Mouse (Mus musculus): ENCODE data around the gene Fgf22. TPM values are rescaled to one million over a fixed set of nuclear protein-coding genes. Genes with fewer than 3 reads are reported as not detected.

Fgf22 gene
- polyA plus RNA-seq, 1 experiment: not detected

DNA sequence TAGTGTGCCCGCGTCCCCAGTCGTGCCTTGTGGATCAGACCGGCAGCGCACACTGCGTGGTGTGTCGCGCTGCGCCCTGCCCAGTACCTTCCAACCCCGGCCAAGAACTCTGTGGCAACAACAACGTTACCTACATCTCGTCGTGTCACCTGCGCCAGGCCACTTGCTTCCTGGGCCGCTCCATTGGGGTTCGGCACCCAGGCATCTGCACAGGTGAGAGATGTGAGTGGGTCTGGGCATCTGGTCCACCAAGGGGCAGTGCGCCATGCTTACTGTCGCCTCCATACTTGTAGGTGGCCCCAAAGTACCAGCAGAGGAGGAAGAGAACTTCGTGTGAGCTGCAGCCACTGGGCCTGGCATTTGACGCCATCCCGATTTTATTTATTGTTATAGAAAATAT lies 26.3 kb downstream of the Fgf22 start:
- H3K4me1 ChIP-seq (ENCODE audit: control insufficient read depth, insufficient read depth, low read length): no peaks in the 10 kb centered on the region

DNA sequence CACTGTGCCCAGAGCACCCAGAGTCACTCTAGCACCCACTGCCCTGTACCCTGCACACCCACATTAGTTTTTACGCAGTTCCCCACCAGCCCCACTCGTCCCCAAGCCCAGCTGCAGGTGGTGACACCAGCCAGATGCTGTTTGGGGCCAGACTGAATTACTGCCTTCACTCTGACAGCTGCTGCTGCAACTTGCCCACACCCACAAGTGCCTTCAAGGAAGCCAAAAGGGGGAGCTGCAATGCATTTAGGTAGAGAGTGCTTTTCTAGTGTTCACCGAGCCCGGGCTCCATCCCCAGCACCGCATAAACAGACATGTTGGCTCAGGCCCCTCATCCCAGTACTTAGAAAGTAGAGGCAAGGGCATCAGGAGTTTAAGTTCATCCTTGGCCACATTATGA lies 27.1 kb downstream of the Fgf22 start:
- WGBS: 82% methylated on average over 5 of the region's 5 CpGs
- H3K36me3 ChIP-seq (ENCODE audit: control insufficient read depth, insufficient read depth, low read length): no peaks in the 10 kb centered on the region
- TF ChIP-seq POLR2A (IDR thresholded peaks at IDR 0.05; ENCODE audit: low read depth, low read length): no peak
- no peak for TF ChIP-seq CTCF (conservative IDR thresholded peaks at IDR 0.05; ENCODE audit: insufficient read depth, insufficient read length, low read depth, low read length)
- no peak overlapping the region for H3K27ac ChIP-seq (ENCODE audit: insufficient read depth, low read depth, low read length)
- no peaks in the 10 kb centered on the region for H3K27me3 ChIP-seq (replicated peaks; ENCODE audit: control insufficient read depth, insufficient read depth, low read length)
- no peak for DNase-seq
- H3K4me1 ChIP-seq (ENCODE audit: control insufficient read depth, insufficient read depth, low read length): no peaks in the 10 kb centered on the region
- no peak overlapping the region for H3K4me3 ChIP-seq (ENCODE audit: insufficient read depth, low read depth, low read length)

More for the DNA sequence above, 26.3 kb downstream of the Fgf22 start:
- whole genome bisulfite sequencing: 38% methylated on average over 21 of the region's 21 CpGs
- no peak overlapping the region for H3K27ac ChIP-seq (ENCODE audit: insufficient read depth, low read depth, low read length)
- no peaks in the 10 kb centered on the region for H3K27me3 ChIP-seq (replicated peaks; ENCODE audit: control insufficient read depth, insufficient read depth, low read length)
- H3K4me3 ChIP-seq (ENCODE audit: insufficient read depth, low read depth, low read length): peak overlapping the region; percentile 61; the same call in 1 of the 2 replicates
- no peak for DNase-seq
- TF ChIP-seq POLR2A (IDR thresholded peaks at IDR 0.05; ENCODE audit: low read depth, low read length) (no peak), CTCF (conservative IDR thresholded peaks at IDR 0.05; ENCODE audit: insufficient read depth, insufficient read length, low read depth, low read length) (no peak)
- no peaks in the 10 kb centered on the region for H3K36me3 ChIP-seq (ENCODE audit: control insufficient read depth, insufficient read depth, low read length)

DNA sequence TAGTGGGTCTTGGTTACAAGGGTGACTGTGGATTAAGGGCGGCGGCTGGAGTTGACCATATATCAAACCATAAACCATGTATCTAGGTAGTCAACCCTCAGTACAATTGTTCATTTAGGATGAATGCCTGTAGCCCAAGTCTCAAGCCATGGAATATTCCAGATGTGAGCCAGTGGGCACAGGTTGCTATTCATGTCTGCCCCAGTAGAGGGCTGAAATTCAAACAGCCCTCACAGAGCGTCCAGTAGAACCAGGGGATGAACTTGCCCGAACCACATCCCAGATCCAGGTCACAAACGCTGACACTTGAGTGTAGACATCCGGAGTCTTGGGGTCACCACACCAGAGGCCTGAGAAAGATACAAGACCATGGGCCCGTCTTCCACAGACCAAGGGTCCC lies 28.2 kb downstream of the Fgf22 start:
- whole genome bisulfite sequencing: 46% methylated on average over 7 of the region's 7 CpGs
- TF ChIP-seq POLR2A (IDR thresholded peaks at IDR 0.05; ENCODE audit: low read depth, low read length) (no peak), CTCF (conservative IDR thresholded peaks at IDR 0.05; ENCODE audit: insufficient read depth, insufficient read length, low read depth, low read length) (peak; percentile 55; the same call in 1 of the 2 replicates)
- H3K27ac ChIP-seq (ENCODE audit: insufficient read depth, low read depth, low read length): no peak overlapping the region
- H3K27me3 ChIP-seq (replicated peaks; ENCODE audit: control insufficient read depth, insufficient read depth, low read length): no peaks in the 10 kb centered on the region
- H3K4me3 ChIP-seq (ENCODE audit: insufficient read depth, low read depth, low read length): no peak overlapping the region
- H3K4me1 ChIP-seq (ENCODE audit: control insufficient read depth, insufficient read depth, low read length): no peaks in the 10 kb centered on the region
- peak; percentile 48 for DNase-seq
- H3K36me3 ChIP-seq (ENCODE audit: control insufficient read depth, insufficient read depth, low read length): no peaks in the 10 kb centered on the region

DNA sequence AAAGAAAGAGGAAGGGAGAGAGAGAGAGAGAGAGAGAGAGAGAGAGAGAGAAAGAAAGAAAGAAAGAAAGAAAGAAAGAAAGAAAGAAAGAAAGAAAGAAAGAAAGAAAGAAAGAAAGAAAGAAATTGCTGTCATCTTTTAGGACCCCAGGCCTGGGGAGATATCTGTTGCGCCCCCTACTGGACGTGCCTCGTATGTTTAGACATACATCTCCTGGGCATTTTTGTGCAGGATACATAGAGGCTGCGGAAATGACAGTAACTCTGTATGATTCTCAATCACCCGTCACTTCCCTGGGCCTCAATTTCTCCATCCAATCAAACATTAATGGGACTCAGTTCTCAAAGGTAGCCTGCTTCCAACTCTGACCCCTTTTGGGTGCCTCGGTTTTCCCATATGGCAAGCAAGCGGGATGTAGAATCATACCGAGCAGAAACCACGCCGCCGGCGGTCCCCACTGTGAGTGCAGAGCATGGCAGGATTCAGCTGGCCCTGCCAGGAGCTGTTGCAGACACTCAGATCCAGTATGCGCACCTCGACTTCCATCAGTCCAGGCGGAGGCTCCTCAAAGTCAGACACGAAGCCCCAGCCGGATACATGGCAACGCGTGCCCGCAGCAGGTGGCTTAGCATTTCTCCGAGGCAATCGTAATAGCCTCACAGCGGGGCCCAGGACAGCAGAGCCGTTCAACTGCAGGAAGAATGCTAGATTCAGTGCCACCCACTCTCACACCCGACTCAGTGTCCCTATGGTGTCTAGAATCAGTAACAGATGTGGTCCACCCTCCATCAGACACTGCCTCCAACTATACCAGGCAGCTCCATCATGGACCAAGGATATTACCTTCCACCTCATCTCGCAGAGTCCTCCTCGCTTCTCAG lies 29.3 kb downstream of the Fgf22 start:
- Histone ChIP-seq H3K27me3 (replicated peaks; ENCODE audit: control insufficient read depth, insufficient read depth, low read length) (no peaks in the 10 kb centered on the region), H3K36me3 (ENCODE audit: control insufficient read depth, insufficient read depth, low read length) (no peaks in the 10 kb centered on the region), H3K4me3 (ENCODE audit: insufficient read depth, low read depth, low read length) (no peak overlapping the region), H3K4me1 (ENCODE audit: control insufficient read depth, insufficient read depth, low read length) (no peaks in the 10 kb centered on the region), H3K27ac (ENCODE audit: insufficient read depth, low read depth, low read length) (no peak overlapping the region)
- 58% methylated on average over 27 of the region's 27 CpGs for WGBS
- peak; percentile 52 for TF ChIP-seq CTCF (conservative IDR thresholded peaks at IDR 0.05; ENCODE audit: insufficient read depth, insufficient read length, low read depth, low read length)
- no peak for TF ChIP-seq POLR2A (IDR thresholded peaks at IDR 0.05; ENCODE audit: low read depth, low read length)
- DNase-seq: no peak

DNA sequence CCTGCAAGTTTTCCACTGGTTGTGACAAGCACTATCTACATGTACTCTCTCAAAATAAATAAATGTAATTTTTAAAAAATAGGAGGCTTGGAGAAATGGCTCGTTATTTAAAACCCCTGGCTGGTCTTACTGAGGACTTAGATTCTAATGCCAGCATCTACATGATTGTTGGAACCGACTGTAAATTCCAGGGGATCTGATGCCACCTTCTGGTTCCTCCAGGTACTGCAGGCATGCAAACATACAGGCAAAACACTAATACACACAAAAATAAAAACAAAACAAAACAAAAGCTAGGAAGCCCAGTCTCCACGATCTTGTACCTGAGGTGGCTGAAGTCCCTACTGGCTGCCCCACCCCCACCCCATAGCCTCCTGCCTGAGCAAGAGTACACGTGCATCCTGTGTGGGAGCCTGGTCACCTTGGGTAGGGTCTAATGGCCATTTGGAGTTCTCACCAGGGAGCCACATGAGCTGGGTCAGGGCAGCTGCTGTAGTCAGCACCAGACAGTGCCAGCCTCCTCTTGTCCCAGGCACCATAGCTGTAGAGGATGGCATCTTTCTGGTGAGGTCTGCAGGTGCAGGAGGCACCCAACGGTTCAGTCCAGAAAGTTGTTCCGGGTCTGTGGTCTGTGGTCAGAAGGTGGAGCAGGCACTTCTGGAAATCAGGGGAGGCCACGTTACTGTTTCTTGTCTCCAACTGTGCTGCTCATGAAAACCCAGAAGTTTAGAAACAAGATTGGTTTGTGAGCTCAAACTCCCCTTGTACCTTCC lies 33.7 kb downstream of the Fgf22 start:
- WGBS: 26% methylated on average over 7 of the region's 7 CpGs
- H3K27ac ChIP-seq (ENCODE audit: insufficient read depth, low read depth, low read length): no peak overlapping the region
- 0 out of 2 replicates have a peak, but pooled peaks cover 7% of the 10 kb centered on the region for H3K4me1 ChIP-seq (ENCODE audit: control insufficient read depth, insufficient read depth, low read length)
- H3K36me3 ChIP-seq (ENCODE audit: control insufficient read depth, insufficient read depth, low read length): no peaks in the 10 kb centered on the region
- TF ChIP-seq CTCF (conservative IDR thresholded peaks at IDR 0.05; ENCODE audit: insufficient read depth, insufficient read length, low read depth, low read length): peak; percentile 74
- no peak for TF ChIP-seq POLR2A (IDR thresholded peaks at IDR 0.05; ENCODE audit: low read depth, low read length)
- H3K4me3 ChIP-seq (ENCODE audit: insufficient read depth, low read depth, low read length): no peak overlapping the region
- no peaks in the 10 kb centered on the region for H3K27me3 ChIP-seq (replicated peaks; ENCODE audit: control insufficient read depth, insufficient read depth, low read length)
- DNase-seq: peak; percentile 88

DNA sequence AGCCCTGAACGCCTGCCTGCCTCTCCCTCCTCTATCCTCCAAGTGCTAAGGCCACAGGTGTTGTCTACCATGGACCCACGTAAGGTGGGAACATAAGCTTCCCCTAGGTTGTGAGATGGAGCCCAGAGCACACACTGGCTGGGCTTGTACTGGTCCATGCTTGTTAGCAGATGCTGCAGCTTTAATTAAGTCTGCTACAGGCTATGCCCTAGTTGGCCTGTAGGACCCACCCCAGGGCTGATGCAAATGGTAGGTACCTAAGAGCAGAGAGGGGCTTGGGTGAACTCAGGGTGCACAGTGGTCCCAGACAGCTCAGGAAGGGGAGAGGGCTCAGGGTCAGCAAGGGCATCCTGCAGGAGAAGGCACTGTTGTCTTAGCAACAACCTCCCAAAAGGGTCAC lies 34.7 kb downstream of the Fgf22 start:
- H3K27me3 ChIP-seq (replicated peaks; ENCODE audit: control insufficient read depth, insufficient read depth, low read length): no peaks in the 10 kb centered on the region
- H3K4me3 ChIP-seq (ENCODE audit: insufficient read depth, low read depth, low read length): no peak overlapping the region
- no peaks in the 10 kb centered on the region for H3K36me3 ChIP-seq (ENCODE audit: control insufficient read depth, insufficient read depth, low read length)
- WGBS: 86% methylated on average over 2 of the region's 2 CpGs
- no peak overlapping the region for H3K27ac ChIP-seq (ENCODE audit: insufficient read depth, low read depth, low read length)
- no peak for DNase-seq
- TF ChIP-seq POLR2A (IDR thresholded peaks at IDR 0.05; ENCODE audit: low read depth, low read length): no peak
- TF ChIP-seq CTCF (conservative IDR thresholded peaks at IDR 0.05; ENCODE audit: insufficient read depth, insufficient read length, low read depth, low read length): no peak
- H3K4me1 ChIP-seq (ENCODE audit: control insufficient read depth, insufficient read depth, low read length): 0 out of 2 replicates have a peak, but pooled peaks cover 7% of the 10 kb centered on the region

DNA sequence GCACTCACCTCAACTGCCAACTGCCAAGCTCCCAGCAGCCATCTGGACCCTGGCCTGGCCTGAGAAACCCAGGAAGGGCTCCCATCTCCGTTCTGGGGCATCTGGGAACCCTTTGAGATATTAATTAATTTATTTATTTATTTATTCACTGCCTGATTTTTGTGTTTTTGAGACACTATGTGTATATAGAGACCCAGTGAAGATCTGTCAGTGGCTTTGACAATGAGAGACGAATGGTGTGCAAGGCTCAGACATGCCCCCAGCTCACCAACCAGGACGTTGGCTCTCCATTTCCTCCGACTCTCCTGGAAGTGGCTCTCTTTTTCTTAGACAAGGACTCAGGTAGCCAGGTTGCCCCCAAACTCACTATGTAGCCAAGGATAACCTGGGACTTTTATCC lies 36.0 kb downstream of the Fgf22 start, which contains the start of gene Prss57:
Gene Prss57 (minus strand): TSS at position 101 of the 400 bp plus-strand sequence.
- Histone ChIP-seq H3K27ac (ENCODE audit: insufficient read depth, low read depth, low read length) (no peak within 1 kb of the TSS), H3K27me3 (replicated peaks; ENCODE audit: control insufficient read depth, insufficient read depth, low read length) (no peaks in the 10 kb centered on the region), H3K4me3 (ENCODE audit: insufficient read depth, low read depth, low read length) (no peak within 1 kb of the TSS), H3K36me3 (ENCODE audit: control insufficient read depth, insufficient read depth, low read length) (no peaks in the 10 kb centered on the region), H3K4me1 (ENCODE audit: control insufficient read depth, insufficient read depth, low read length) (0 out of 2 replicates have a peak, but pooled peaks cover 10% of the 10 kb centered on the region)
- WGBS: 93% methylated on average over 4 of the region's 4 CpGs
- no peak for DNase-seq
- TF ChIP-seq POLR2A (IDR thresholded peaks at IDR 0.05; ENCODE audit: low read depth, low read length) (no peak), CTCF (conservative IDR thresholded peaks at IDR 0.05; ENCODE audit: insufficient read depth, insufficient read length, low read depth, low read length) (no peak)

Measured in kidney, adult 2 months (tissue).